Mouse (Mus musculus): ENCODE results near the gene Uimc1.

DNA sequence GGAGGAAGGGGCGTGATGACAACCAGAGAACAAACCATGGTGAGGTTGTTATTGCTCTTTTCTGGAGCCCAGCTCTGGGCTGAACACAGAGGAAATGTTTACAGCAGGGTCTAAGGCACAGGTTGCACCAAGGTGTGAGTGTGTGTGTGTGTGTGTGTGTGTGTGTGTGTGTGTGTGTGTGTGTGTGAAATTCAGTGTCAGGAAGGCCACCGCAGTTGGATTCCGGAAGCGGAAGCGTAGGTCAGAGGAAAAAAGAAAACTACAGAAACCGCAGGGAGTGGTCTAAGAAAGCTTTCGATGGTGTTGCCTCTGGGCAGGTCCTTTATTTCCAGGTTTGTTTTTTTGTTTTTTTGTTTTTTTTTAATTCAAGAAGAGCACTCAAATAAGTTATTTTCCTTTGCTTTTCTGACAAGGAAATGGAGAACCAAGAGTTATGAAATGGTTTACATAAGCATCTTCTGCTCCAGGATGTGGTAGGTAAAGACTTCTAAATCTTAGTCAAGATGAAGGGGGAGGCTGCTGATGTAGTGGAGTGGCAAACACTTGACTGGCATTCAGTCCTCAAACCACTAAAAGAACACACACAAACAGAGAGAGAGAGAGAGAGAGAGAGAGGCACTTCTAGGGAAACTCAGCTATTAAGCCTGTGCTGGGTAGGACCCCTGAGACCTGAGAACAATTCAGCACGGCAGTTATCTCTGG, 82.1 kb downstream of the Uimc1 start:
- TF ChIP-seq CTCF (IDR thresholded peaks at IDR 0.05; ENCODE audit: borderline replicate concordance, insufficient read depth, low read length) (no peak), POLR2A (IDR thresholded peaks at IDR 0.05; ENCODE audit: low read depth, low read length) (no peak)
